Mouse (Mus musculus) forebrain, embryonic 15.5 days (tissue): ENCODE results near the gene Akap13. TPM values are rescaled to one million over a fixed set of nuclear protein-coding genes. Genes with fewer than 3 reads are reported as not detected.

Experiments
- ATAC-seq: fragments of 200-750 bp; cut with Nextera tagmentation; replicated peaks from 2 replicates; pipeline ENCODE4 v1.8.0; 2017; ENCODE audit warnings: mild to moderate bottlenecking, moderate TSS enrichment, moderate library complexity
- H3K27ac ChIP-seq: fragments of 300-500 bp; sonication (generic); replicated peaks from 2 replicates; pipeline ENCODE4 v1.5.1; 2015; ENCODE audit warnings: mild to moderate bottlenecking, inconsistent platforms
- H3K27me3 ChIP-seq: fragments of 300-500 bp; sonication (generic); 2 replicates; pipeline ENCODE4 v1.6.1; 2015; ENCODE audit warnings: inconsistent platforms
- H3K36me3 ChIP-seq: fragments of 300-500 bp; sonication (generic); 2 replicates; pipeline ENCODE4 v1.6.1; 2015; ENCODE audit warnings: mild to moderate bottlenecking, inconsistent platforms
- H3K4me1 ChIP-seq: fragments of 300-500 bp; sonication (generic); 2 replicates; pipeline ENCODE4 v1.6.1; 2015; ENCODE audit warnings: inconsistent platforms
- H3K4me2 ChIP-seq: fragments of 300-500 bp; sonication (generic); replicated peaks from 2 replicates; pipeline ENCODE4 v1.6.1; 2015; ENCODE audit warnings: mild to moderate bottlenecking, inconsistent platforms
- H3K4me3 ChIP-seq: fragments of 300-500 bp; sonication (generic); 2 replicates; pipeline ENCODE4 v1.5.1; 2015; ENCODE audit warnings: mild to moderate bottlenecking, inconsistent platforms
- H3K9ac ChIP-seq: fragments of 300-500 bp; sonication (generic); replicated peaks from 2 replicates; pipeline ENCODE4 v1.6.1; 2015; ENCODE audit warnings: mild to moderate bottlenecking, inconsistent platforms
- H3K9me3 ChIP-seq: fragments of 300-500 bp; sonication (generic); 2 replicates; pipeline ENCODE4 v1.6.1; 2016; ENCODE audit warnings: inconsistent platforms
- WGBS: fragments of 180-500 bp; shearing (Covaris S2); methylation state at CpG from one replicate; pipeline ENCODE4 v1.1.7; 2015; ENCODE audit warnings: mixed read lengths; 5-methylcytosine and 5-hydroxymethylcytosine counted together
- polyA plus RNA-seq: library from polyadenylated mRNA; unstranded; fragments of >200 nt; fragmentation: Nextera tagmentation; extraction: Ambion mirVana; gene quantifications from 2 replicates; pipeline ENCODE4 v1.2.1, GENCODE M21; 2015

Akap13 gene
- polyA plus RNA-seq, 1 experiment from 2014 or later, result 13.3 TPM

DNA sequence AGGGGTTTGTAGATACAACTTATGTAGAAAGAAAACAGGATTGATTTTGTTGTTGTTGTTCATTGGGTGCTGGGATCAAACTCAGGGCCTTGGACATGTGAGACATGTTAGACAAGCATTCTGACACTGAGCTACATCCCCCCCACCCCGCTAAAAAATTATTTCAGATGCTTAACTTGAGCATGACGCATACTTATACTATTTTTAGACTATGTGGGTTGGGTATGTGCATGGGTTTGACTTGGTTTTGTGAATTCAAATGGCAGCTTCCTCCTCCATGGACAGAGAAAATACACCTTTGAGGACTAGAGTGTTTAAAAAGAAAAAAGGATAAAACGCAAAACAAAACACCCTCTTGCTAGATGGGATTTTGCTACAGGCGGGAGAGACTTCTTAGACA, 26.4 kb upstream of the Akap13 start:
- Histone ChIP-seq H3K4me2 (no peak overlapping the region), H3K27me3 (no peaks in the 10 kb centered on the region), H3K36me3 (no peaks in the 10 kb centered on the region), H3K27ac (no peak overlapping the region), H3K4me3 (no peak overlapping the region), H3K4me1 (no peaks in the 10 kb centered on the region), H3K9ac (no peak overlapping the region), H3K9me3 (no peaks in the 10 kb centered on the region)
- ATAC-seq, result no peak
- 89% methylated on average over 4 of the region's 4 CpGs for WGBS

- Histone ChIP-seq H3K27ac (no peak overlapping the region), H3K4me3 (no peak overlapping the region), H3K9me3 (no peaks in the 10 kb centered on the region), H3K4me2 (no peak overlapping the region), H3K9ac (no peak overlapping the region), H3K27me3 (no peaks in the 10 kb centered on the region), H3K36me3 (no peaks in the 10 kb centered on the region), H3K4me1 (no peaks in the 10 kb centered on the region)
- no peak for ATAC-seq
- 77% methylated on average over 2 of the region's 2 CpGs for WGBS
Measured at GRCm38 (mm10) chr7:75430550-75430949, 24.8 kb upstream of the Akap13 start.

- Histone ChIP-seq H3K36me3 (no peaks in the 10 kb centered on the region), H3K9me3 (no peaks in the 10 kb centered on the region), H3K27me3 (no peaks in the 10 kb centered on the region), H3K27ac (no peak overlapping the region), H3K4me2 (no peak overlapping the region), H3K9ac (no peak overlapping the region), H3K4me3 (no peak overlapping the region), H3K4me1 (no peaks in the 10 kb centered on the region)
- ATAC-seq, result no peak
- 31% methylated on average over 7 of the region's 7 CpGs for whole genome bisulfite sequencing
Measured at GRCm38 (mm10) chr7:75431043-75431442, 24.3 kb upstream of the Akap13 start.

DNA sequence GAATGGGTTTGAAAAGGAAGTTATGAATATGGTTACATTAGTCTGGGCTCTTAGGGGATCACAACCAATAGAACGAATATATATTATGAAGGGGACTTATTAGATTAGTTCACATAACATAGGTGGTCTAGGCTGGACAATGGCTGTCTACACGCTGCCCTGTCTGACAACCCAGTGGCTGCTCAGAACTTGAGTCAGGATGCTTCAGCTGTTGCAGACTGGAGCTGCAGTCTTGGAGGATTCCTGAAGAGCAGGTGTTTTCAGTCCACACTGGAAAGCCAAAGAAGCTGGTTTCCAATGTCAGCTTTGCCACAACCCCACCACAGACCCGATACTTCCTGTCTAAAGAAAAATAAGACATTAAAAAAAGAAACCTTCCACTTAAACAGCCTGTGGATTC, 23.3 kb upstream of the Akap13 start:
- no peaks in the 10 kb centered on the region for H3K36me3 ChIP-seq
- H3K4me1 ChIP-seq, result no peaks in the 10 kb centered on the region
- H3K4me3 ChIP-seq, result no peak overlapping the region
- 86% methylated on average over 3 of the region's 3 CpGs for WGBS
- H3K9me3 ChIP-seq, result no peaks in the 10 kb centered on the region
- no peaks in the 10 kb centered on the region for H3K27me3 ChIP-seq
- H3K27ac ChIP-seq, result no peak overlapping the region
- no peak for ATAC-seq
- H3K4me2 ChIP-seq, result no peak overlapping the region
- H3K9ac ChIP-seq, result no peak overlapping the region

GRCm38 (mm10) chr7:75436413-75437174, 18.7 kb upstream of the Akap13 start:
- H3K4me3 ChIP-seq, result no peak overlapping the region
- no peak overlapping the region for H3K4me2 ChIP-seq
- H3K27me3 ChIP-seq, result no peaks in the 10 kb centered on the region
- no peak overlapping the region for H3K27ac ChIP-seq
- ATAC-seq, result no peak
- no peaks in the 10 kb centered on the region for H3K36me3 ChIP-seq
- no peak overlapping the region for H3K9ac ChIP-seq
- H3K4me1 ChIP-seq, result no peaks in the 10 kb centered on the region
- H3K9me3 ChIP-seq, result no peaks in the 10 kb centered on the region
- 60% methylated on average over 6 of the region's 8 CpGs for WGBS

GRCm38 (mm10) chr7:75439570-75439969, 15.8 kb upstream of the Akap13 start:
- Histone ChIP-seq H3K9ac (no peak overlapping the region), H3K4me2 (no peak overlapping the region), H3K27ac (no peak overlapping the region), H3K9me3 (no peaks in the 10 kb centered on the region), H3K36me3 (no peaks in the 10 kb centered on the region), H3K4me3 (no peak overlapping the region), H3K4me1 (no peaks in the 10 kb centered on the region), H3K27me3 (no peaks in the 10 kb centered on the region)
- 85% methylated on average over 4 of the region's 4 CpGs for WGBS
- ATAC-seq, result no peak

- 86% methylated on average over 2 of the region's 2 CpGs for WGBS
- H3K27me3 ChIP-seq, result no peaks in the 10 kb centered on the region
- no peaks in the 10 kb centered on the region for H3K36me3 ChIP-seq
- no peaks in the 10 kb centered on the region for H3K9me3 ChIP-seq
- ATAC-seq, result no peak
- H3K9ac ChIP-seq, result no peak overlapping the region
- no peak overlapping the region for H3K4me2 ChIP-seq
- H3K27ac ChIP-seq, result no peak overlapping the region
- no peak overlapping the region for H3K4me3 ChIP-seq
- H3K4me1 ChIP-seq, result no peaks in the 10 kb centered on the region
Measured at GRCm38 (mm10) chr7:75440241-75440640, 15.1 kb upstream of the Akap13 start.

GRCm38 (mm10) chr7:75441947-75442346, 13.4 kb upstream of the Akap13 start:
- H3K9ac ChIP-seq, result no peak overlapping the region
- H3K36me3 ChIP-seq, result no peaks in the 10 kb centered on the region
- H3K4me2 ChIP-seq, result no peak overlapping the region
- WGBS, result 87% methylated on average over 2 of the region's 2 CpGs
- no peaks in the 10 kb centered on the region for H3K9me3 ChIP-seq
- ATAC-seq, result no peak
- no peaks in the 10 kb centered on the region for H3K27me3 ChIP-seq
- H3K27ac ChIP-seq, result no peak overlapping the region
- H3K4me3 ChIP-seq, result no peak overlapping the region
- no peaks in the 10 kb centered on the region for H3K4me1 ChIP-seq

DNA sequence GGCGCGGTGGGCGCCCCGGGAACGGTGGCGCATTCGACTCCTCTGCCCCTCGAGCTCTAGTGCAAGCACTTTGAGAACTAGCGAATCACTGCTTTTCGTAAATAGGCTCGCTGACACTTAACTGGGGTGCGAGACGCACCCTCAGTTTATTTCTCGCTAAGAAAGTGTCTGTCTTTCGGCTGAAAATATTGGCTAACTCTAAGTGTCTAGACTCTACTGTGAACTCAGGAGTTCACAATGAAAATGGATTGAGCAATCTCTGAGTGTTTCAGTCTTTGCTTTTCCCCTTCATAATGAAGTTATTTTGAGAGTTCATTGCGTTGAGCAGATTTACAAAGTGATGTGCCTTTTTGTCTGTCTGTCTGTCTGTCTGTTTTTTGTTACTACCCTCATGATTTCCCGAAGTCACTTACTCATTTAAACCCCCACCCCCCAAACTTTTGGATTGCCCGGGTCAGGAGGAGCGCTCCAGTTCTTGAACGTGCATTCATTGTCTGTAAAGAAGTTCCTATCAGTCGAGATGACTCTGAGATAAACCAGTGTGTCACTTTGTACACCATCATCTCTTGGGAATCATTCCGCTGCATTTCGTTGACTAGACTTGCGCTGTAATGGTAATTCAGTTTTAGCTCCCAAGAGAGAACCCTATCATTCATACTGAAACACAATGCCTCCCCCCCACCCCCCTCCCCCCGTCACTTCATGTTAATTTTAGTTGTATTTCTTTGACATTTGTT, 986 bp downstream of the Akap13 start:
- peak overlapping the region; percentile 71 for H3K4me2 ChIP-seq
- WGBS, result 2% methylated on average over 25 of the region's 25 CpGs
- H3K27me3 ChIP-seq, result no peaks in the 10 kb centered on the region
- H3K4me1 ChIP-seq, result 0 out of 2 replicates have a peak, but pooled peaks cover 11% of the 10 kb centered on the region
- no peaks in the 10 kb centered on the region for H3K36me3 ChIP-seq
- H3K4me3 ChIP-seq, result peak overlapping the region; percentile 71
- H3K9me3 ChIP-seq, result no peaks in the 10 kb centered on the region
- peak overlapping the region; percentile 71 for H3K9ac ChIP-seq
- H3K27ac ChIP-seq, result peak overlapping the region; percentile 91
- no peak for ATAC-seq

GRCm38 (mm10) chr7:75460290-75460689, 5.0 kb downstream of the Akap13 start:
- Histone ChIP-seq H3K36me3 (no peaks in the 10 kb centered on the region), H3K4me3 (no peak overlapping the region), H3K9ac (no peak overlapping the region), H3K4me1 (0 out of 2 replicates have a peak, but pooled peaks cover 8% of the 10 kb centered on the region), H3K27me3 (no peaks in the 10 kb centered on the region), H3K4me2 (no peak overlapping the region), H3K27ac (no peak overlapping the region), H3K9me3 (no peaks in the 10 kb centered on the region)
- no peak for ATAC-seq
- 74% methylated on average over 1 of the region's 1 CpGs for WGBS

DNA sequence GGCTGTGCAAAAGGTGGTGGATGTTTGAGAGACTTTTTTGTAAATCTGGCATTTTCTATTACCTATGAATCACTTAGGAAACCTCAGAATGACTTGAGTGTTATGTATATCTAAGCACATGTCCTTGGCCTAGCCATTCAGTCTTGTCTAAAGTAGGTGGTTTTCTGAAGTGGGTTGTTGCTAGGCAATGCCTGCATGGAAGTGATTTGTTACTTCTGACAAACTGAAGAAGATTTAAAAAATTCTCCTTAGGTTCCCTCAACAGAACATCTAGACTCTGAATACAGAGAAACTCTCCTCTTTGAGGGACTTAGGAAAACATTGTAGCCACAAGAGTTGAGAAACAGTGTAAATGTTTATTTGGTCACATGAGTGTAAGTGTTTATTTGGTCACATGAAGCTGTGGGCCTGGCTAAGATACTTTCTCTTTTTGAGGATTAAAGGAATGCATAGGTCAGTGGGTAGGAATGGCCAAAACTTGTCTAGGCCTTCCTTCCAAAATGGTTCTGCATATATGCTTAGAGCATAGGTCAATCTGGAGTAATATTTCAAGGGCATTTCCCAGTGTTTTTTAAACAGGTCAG, 8.3 kb downstream of the Akap13 start:
- no peak overlapping the region for H3K4me2 ChIP-seq
- H3K27ac ChIP-seq, result no peak overlapping the region
- H3K9ac ChIP-seq, result no peak overlapping the region
- no peaks in the 10 kb centered on the region for H3K9me3 ChIP-seq
- H3K36me3 ChIP-seq, result no peaks in the 10 kb centered on the region
- no peaks in the 10 kb centered on the region for H3K27me3 ChIP-seq
- no peak overlapping the region for H3K4me3 ChIP-seq
- ATAC-seq, result no peak
- H3K4me1 ChIP-seq, result no peaks in the 10 kb centered on the region

DNA sequence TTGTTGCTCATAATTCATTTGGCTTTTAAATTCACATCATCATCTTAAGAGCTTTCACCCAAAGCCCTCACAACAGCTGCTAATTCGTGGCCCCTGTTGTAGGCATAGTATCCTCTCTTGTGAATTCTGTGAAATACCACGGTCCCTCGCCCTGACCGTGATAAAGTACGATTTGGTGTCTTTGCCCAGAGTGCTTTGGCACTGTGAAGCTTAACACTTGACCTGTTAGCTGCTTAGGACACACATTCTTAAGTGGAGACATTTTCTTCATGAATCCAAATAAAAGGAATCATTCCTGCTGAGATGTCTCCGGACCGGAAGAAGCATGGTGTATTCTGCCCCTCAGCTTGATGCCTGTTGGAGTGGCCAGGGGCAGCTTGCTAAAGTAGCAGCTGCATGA, 12.5 kb downstream of the Akap13 start:
- Histone ChIP-seq H3K4me1 (peaks cover 3% of the 10 kb centered on the region), H3K4me2 (no peak overlapping the region), H3K9ac (no peak overlapping the region), H3K27ac (no peak overlapping the region), H3K36me3 (no peaks in the 10 kb centered on the region), H3K4me3 (no peak overlapping the region), H3K9me3 (no peaks in the 10 kb centered on the region), H3K27me3 (no peaks in the 10 kb centered on the region)
- no peak for ATAC-seq
- WGBS, result 65% methylated on average over 7 of the region's 7 CpGs
